Mouse (Mus musculus) 3134 (cell line): Measurements from ENCODE around the gene Sept11.
A peak's percentile ranks its signal among the peaks of the same experiment; 100 is the strongest.

Experiments
- DNase-seq: peaks from one replicate; pipeline ENCODE4 v3.0.0-alpha.2; 2011; ENCODE audit warnings: low spot score; ENCODE audit not compliant: insufficient read length; ENCODE audit errors: extremely low read depth

The Sept11 gene

GRCm38 (mm10) chr5:93092857-93093622 is at the start of gene Sept11:
Gene Sept11 (plus strand): TSS chr5:93093437.
- DNase-seq = peak; percentile 93

GRCm38 (mm10) chr5:93043688-93044583 is 49.3 kb upstream of the Sept11 start:
- no peak for DNase-seq

GRCm38 (mm10) chr5:93044584-93045370 is 48.5 kb upstream of the Sept11 start, which contains the start of gene Sowahb:
Gene Sowahb (minus strand): TSS chr5:93045022.
- no peak for DNase-seq

- no peak for DNase-seq
Observed at GRCm38 (mm10) chr5:93045371-93045714, 47.9 kb upstream of the Sept11 start.

- DNase-seq = no peak
Observed at GRCm38 (mm10) chr5:93046306-93046845, 46.9 kb upstream of the Sept11 start.

GRCm38 (mm10) chr5:93048481-93049240 is 44.6 kb upstream of the Sept11 start:
- DNase-seq = no peak

- no peak for DNase-seq
Observed at GRCm38 (mm10) chr5:93049971-93050370, 43.3 kb upstream of the Sept11 start.

GRCm38 (mm10) chr5:93051041-93051440 is 42.2 kb upstream of the Sept11 start:
- no peak for DNase-seq

GRCm38 (mm10) chr5:93051951-93052350 is 41.3 kb upstream of the Sept11 start:
- DNase-seq = no peak

- DNase-seq = no peak
Observed at GRCm38 (mm10) chr5:93053606-93054397, 39.4 kb upstream of the Sept11 start.

GRCm38 (mm10) chr5:93060865-93061264 is 32.4 kb upstream of the Sept11 start:
- DNase-seq = no peak

GRCm38 (mm10) chr5:93077661-93078323 is 15.4 kb upstream of the Sept11 start:
- DNase-seq = no peak

GRCm38 (mm10) chr5:93079596-93079995 is 13.6 kb upstream of the Sept11 start:
- DNase-seq = no peak

GRCm38 (mm10) chr5:93085015-93085598 is 8.1 kb upstream of the Sept11 start:
- DNase-seq = peak; percentile 37

GRCm38 (mm10) chr5:93085900-93086299 is 7.3 kb upstream of the Sept11 start:
- no peak for DNase-seq

- DNase-seq = no peak
Observed at GRCm38 (mm10) chr5:93091266-93091665, 2.0 kb upstream of the Sept11 start.

- no peak for DNase-seq
Observed at GRCm38 (mm10) chr5:93092147-93092781, 973 bp upstream of the Sept11 start.
